Mouse (Mus musculus) urinary bladder, postnatal 14 days (tissue): ENCODE data around the gene Pank2.
"Not testable (repeated sequence)": the region's sequence is repeated elsewhere in the genome, so short reads cannot be mapped to it uniquely, and the experiment has no call there.

Source experiments
- DNase-seq: peaks from one replicate; pipeline ENCODE4 v3.0.0; 2021; ENCODE audit warnings: low spot score

The Pank2 gene

GRCm38 (mm10) chr2:131262213-131262672 is at the start of gene Pank2:
Pank2 (plus strand) TSS chr2:131262495.
- peak; percentile 97 for DNase-seq

- no peak for DNase-seq
These were observed 48.5 kb upstream of the Pank2 start for GRCm38 (mm10) chr2:131213773-131214172.

GRCm38 (mm10) chr2:131215941-131216858 is 46.1 kb upstream of the Pank2 start:
- no peak for DNase-seq

GRCm38 (mm10) chr2:131220030-131220429 is 42.3 kb upstream of the Pank2 start:
- no peak for DNase-seq

GRCm38 (mm10) chr2:131221853-131222515 is 40.3 kb upstream of the Pank2 start:
- DNase-seq: no peak

- DNase-seq: no peak
These were observed 39.7 kb upstream of the Pank2 start for GRCm38 (mm10) chr2:131222562-131222961.

GRCm38 (mm10) chr2:131223569-131223968 is 38.7 kb upstream of the Pank2 start:
- no peak for DNase-seq

GRCm38 (mm10) chr2:131225178-131225577 is 37.1 kb upstream of the Pank2 start:
- no peak for DNase-seq

GRCm38 (mm10) chr2:131226669-131227068 is 35.6 kb upstream of the Pank2 start:
- not testable (repeated sequence) for DNase-seq

- DNase-seq: no peak
These were observed 35.1 kb upstream of the Pank2 start for GRCm38 (mm10) chr2:131227243-131227642.

- no peak for DNase-seq
These were observed 29.7 kb upstream of the Pank2 start for GRCm38 (mm10) chr2:131232558-131232957.

GRCm38 (mm10) chr2:131233307-131234126 is 28.8 kb upstream of the Pank2 start, which contains the start of gene Mavs:
Mavs (plus strand) TSS chr2:131234063.
- DNase-seq: peak; percentile 97

- DNase-seq: no peak
These were observed 28.1 kb upstream of the Pank2 start for GRCm38 (mm10) chr2:131234127-131234650.

- DNase-seq: no peak
These were observed 27.2 kb upstream of the Pank2 start for GRCm38 (mm10) chr2:131234970-131235635.

GRCm38 (mm10) chr2:131242180-131242579 is 20.1 kb upstream of the Pank2 start:
- no peak for DNase-seq

GRCm38 (mm10) chr2:131242929-131243328 is 19.4 kb upstream of the Pank2 start:
- no peak for DNase-seq

GRCm38 (mm10) chr2:131253681-131254328 is 8.5 kb upstream of the Pank2 start:
- peak; percentile 75 for DNase-seq

GRCm38 (mm10) chr2:131254329-131254713 is 8.0 kb upstream of the Pank2 start:
- peak; percentile 34 for DNase-seq

GRCm38 (mm10) chr2:131255738-131256137 is 6.6 kb upstream of the Pank2 start:
- DNase-seq: no peak

- no peak for DNase-seq
These were observed 3.6 kb upstream of the Pank2 start for GRCm38 (mm10) chr2:131258693-131259092.
